Mouse (Mus musculus) forebrain, embryonic 13.5 days (tissue): Measurements from ENCODE around the gene Ift27. TPM values are rescaled to one million over a fixed set of nuclear protein-coding genes. Genes with fewer than 3 reads are reported as not detected.

Experiments
- ATAC-seq: fragments of 200-750 bp; cut with Nextera tagmentation; 2 replicates; pipeline ENCODE4 v1.8.0; 2017
- H3K27ac ChIP-seq: fragments of 300-500 bp; sonication (generic); 2 replicates; pipeline ENCODE4 v1.5.1; 2015; ENCODE audit warnings: inconsistent platforms, mild to moderate bottlenecking, moderate library complexity
- H3K27me3 ChIP-seq: fragments of 300-500 bp; sonication (generic); 2 replicates; pipeline ENCODE4 v1.6.1; 2015; ENCODE audit warnings: mild to moderate bottlenecking, inconsistent platforms
- H3K36me3 ChIP-seq: fragments of 300-500 bp; sonication (generic); 2 replicates; pipeline ENCODE4 v1.6.1; 2015; ENCODE audit warnings: mild to moderate bottlenecking, inconsistent platforms; ENCODE audit not compliant: poor library complexity, severe bottlenecking
- H3K4me1 ChIP-seq: fragments of 300-500 bp; sonication (generic); 2 replicates; pipeline ENCODE4 v1.6.1; 2015; ENCODE audit warnings: inconsistent platforms
- H3K4me2 ChIP-seq: fragments of 300-500 bp; sonication (generic); 2 replicates; pipeline ENCODE4 v1.6.1; 2015; ENCODE audit warnings: inconsistent platforms, mild to moderate bottlenecking, moderate library complexity
- H3K4me3 ChIP-seq: fragments of 300-500 bp; sonication (generic); 2 replicates; pipeline ENCODE4 v1.5.1; 2015; ENCODE audit warnings: mild to moderate bottlenecking, inconsistent platforms
- H3K9ac ChIP-seq: fragments of 300-500 bp; sonication (generic); 2 replicates; pipeline ENCODE4 v1.6.1; 2015; ENCODE audit warnings: mild to moderate bottlenecking, inconsistent platforms
- H3K9me3 ChIP-seq: fragments of 300-500 bp; sonication (generic); replicated peaks from 2 replicates; pipeline ENCODE4 v1.6.1; 2016; ENCODE audit warnings: inconsistent platforms
- WGBS: fragments of 180-500 bp; shearing (Covaris S2); methylation state at CpG from one replicate; pipeline ENCODE4 v1.1.7; 2015; 5-methylcytosine and 5-hydroxymethylcytosine counted together
- polyA plus RNA-seq: library from polyadenylated mRNA; unstranded; fragments of >200 nt; fragmentation: Nextera tagmentation; extraction: Ambion mirVana; gene quantifications from 2 replicates; pipeline ENCODE4 v1.2.1, GENCODE M21; 2015

The Ift27 gene
- polyA plus RNA-seq, 1 experiment from 2014 or later = 148 TPM

DNA sequence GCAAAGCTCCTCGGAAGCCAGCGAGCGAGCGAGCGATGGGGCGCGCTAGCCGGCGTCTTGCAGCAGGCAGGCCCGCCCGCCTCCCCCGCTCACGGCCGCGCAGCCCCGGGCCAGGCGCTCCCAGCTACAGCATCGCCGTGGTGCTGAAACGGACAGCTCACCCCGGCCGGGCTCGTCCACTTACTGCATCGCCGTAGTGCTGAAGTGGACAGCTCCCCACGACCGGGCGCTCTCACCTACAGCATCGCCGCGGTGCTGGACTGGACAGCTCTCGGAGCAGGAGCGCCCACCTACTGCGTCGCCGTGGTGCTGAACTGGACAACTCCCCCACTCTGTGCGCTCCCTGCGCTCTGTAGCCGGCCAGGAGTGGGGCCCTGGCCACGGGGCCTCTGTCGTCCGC is 54.2 kb downstream of the Ift27 start, which contains the start of gene Cacng2:
Gene Cacng2 (minus strand): TSS at position 325 of the 400 bp plus-strand sequence.
- WGBS = under 1% methylated on average over 30 of the region's 42 CpGs
- H3K9me3 ChIP-seq = no peaks in the 10 kb centered on the region
- peaks cover 17% of the 10 kb centered on the region for H3K4me1 ChIP-seq
- peak within 1 kb of the TSS; percentile 57 for H3K4me3 ChIP-seq
- peak within 1 kb of the TSS; percentile 72 for H3K4me2 ChIP-seq
- peak within 1 kb of the TSS; percentile 57 for H3K27ac ChIP-seq
- peak; percentile 89 for ATAC-seq
- no peaks in the 10 kb centered on the region for H3K36me3 ChIP-seq
- H3K9ac ChIP-seq = peak within 1 kb of the TSS; percentile 78
- H3K27me3 ChIP-seq = peaks cover 33% of the 10 kb centered on the region

DNA sequence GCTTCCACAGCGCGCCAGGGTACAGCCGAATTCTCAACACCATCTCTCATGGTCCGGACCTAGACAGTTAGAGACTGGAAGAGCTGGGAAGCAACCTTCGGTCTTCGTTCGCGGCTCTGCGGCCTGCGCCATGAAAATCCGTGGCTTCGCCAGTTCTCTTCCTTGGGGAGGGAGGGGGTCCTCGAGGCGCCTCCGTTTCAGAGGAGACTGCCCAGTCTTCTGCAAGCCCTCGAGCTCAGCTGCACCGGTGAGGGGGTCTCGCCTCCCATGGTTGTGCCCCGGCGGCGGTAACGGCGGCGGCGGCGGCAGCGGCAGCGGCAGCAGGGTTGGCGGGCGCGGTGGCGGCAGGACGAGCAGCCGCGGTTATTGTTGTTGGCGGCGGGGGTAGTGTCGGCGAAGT is 54.7 kb downstream of the Ift27 start:
- Histone ChIP-seq H3K9ac (peak overlapping the region; percentile 78), H3K9me3 (no peaks in the 10 kb centered on the region), H3K4me3 (peak overlapping the region; percentile 57), H3K4me1 (peaks cover 17% of the 10 kb centered on the region), H3K36me3 (no peaks in the 10 kb centered on the region), H3K27me3 (peaks cover 33% of the 10 kb centered on the region), H3K27ac (peak overlapping the region; percentile 57), H3K4me2 (peak overlapping the region; percentile 72)
- WGBS = 3% methylated on average over 37 of the region's 39 CpGs
- ATAC-seq = peak; percentile 59

DNA sequence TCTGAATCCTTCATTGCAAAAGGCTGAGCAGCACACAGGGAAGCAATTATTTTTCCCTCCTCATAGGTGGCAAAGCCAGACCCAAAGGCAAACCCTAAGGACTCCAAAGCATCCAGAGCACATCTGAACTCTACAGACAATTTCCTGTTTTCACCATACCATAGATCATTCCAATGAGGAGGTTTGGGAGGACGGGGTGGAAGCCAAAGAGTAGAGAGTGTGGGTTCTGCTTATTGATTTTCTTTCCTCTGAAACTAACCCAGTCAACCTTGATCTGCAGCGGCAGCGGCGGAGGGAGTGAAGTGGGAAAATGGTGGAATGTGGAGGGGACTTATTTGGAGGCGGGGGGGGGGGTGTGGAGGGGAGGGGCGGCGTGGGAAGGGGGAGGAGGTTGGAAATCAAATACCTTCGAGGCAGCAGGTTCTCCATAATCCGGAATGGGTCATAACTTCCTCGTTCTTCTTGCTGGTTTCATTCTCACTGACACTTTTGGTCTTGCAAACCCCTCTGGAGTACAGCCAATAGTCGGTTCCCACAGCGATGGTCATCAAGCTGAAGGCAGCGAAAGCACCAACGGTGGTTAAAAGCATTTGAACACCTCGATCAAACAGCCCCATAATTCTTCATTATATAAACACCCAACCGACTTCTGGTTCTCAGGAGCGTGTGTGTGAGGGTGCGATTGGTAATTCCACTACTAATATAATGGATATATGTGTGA is 55.5 kb downstream of the Ift27 start:
- peak overlapping the region; percentile 78; the same call in 1 of the 2 replicates for H3K9ac ChIP-seq
- H3K9me3 ChIP-seq = no peaks in the 10 kb centered on the region
- H3K27me3 ChIP-seq = peaks cover 33% of the 10 kb centered on the region
- peak overlapping the region; percentile 57 for H3K4me3 ChIP-seq
- peaks cover 17% of the 10 kb centered on the region for H3K4me1 ChIP-seq
- no peak overlapping the region for H3K27ac ChIP-seq
- peak overlapping the region; percentile 72 for H3K4me2 ChIP-seq
- ATAC-seq = no peak
- WGBS = 68% methylated on average over 16 of the region's 18 CpGs
- no peaks in the 10 kb centered on the region for H3K36me3 ChIP-seq

DNA sequence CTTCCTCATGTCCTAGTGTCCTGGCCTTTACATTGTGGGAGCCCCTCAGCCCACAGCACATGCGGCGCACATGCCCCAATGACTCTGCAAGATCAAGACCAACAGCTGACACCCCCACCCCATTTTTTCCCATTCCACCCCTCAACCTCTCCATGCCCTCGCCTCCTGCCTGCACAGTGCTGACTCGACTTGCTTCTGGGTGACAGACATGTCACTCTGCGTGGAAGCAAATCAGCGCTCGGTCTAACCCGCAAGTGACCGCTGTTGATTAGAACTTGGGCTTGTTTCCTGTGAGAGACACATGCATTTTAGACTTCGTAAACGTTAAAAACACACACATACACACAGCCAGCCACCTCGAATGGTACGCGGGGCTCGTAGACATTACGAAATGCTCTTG is 56.2 kb downstream of the Ift27 start:
- Histone ChIP-seq H3K27me3 (peaks cover 33% of the 10 kb centered on the region), H3K36me3 (no peaks in the 10 kb centered on the region), H3K4me1 (peaks cover 17% of the 10 kb centered on the region), H3K9ac (0 out of 2 replicates have a peak overlapping the region, but pooled peaks have one; percentile 12), H3K27ac (peak overlapping the region; percentile 19; the same call in 1 of the 2 replicates), H3K4me2 (peak overlapping the region; percentile 72), H3K4me3 (peak overlapping the region; percentile 57), H3K9me3 (no peaks in the 10 kb centered on the region)
- WGBS = 84% methylated on average over 16 of the region's 16 CpGs
- ATAC-seq = no peak

DNA sequence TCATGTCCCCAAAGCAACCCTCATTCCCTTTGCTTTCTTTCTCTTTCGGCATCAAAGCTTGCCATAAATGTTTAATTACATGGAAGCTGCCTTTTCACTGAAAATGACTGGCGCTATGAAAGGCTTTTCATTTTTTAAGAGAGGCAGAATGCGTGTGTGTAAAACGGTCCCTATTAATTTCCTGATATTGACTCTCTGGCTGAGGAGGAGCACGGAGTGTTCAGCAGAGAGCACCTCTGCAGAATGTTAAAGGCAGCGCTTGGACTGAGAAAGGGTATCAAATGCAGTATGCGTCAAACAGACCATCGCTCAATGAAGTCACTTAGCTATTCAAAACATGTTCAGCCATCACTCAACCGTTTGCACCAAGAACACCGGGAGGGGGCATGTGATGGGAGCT is 57.0 kb downstream of the Ift27 start:
- Histone ChIP-seq H3K4me1 (peaks cover 17% of the 10 kb centered on the region), H3K4me3 (peak overlapping the region; percentile 57), H3K36me3 (no peaks in the 10 kb centered on the region), H3K9ac (no peak overlapping the region; the same call in 1 of the 2 replicates), H3K9me3 (no peaks in the 10 kb centered on the region), H3K27ac (peak overlapping the region; percentile 19; the same call in 1 of the 2 replicates), H3K27me3 (peaks cover 28% of the 10 kb centered on the region), H3K4me2 (peak overlapping the region; percentile 72)
- 47% methylated on average over 10 of the region's 10 CpGs for WGBS
- ATAC-seq = no peak

DNA sequence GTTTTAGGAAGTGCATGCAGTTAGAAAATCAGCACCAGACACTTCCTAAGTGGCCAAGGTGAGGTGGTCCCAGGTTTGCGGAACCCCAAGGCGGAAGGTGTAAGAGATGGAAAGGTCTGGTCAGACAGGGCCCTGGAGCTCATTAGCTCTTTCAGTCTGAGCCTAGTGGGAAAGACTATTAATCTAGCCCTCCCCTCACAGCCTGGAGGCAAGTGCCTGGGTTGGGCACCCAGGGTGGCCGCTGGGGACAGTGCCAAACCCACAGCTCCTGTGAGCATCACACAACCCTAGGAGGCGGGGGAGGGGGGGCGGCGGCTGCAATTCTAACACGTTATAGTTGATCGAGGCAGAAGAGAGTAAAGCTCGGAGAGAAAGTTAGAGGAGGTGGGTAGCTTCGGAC is 57.7 kb downstream of the Ift27 start:
- no peak for ATAC-seq
- 64% methylated on average over 10 of the region's 10 CpGs for WGBS
- Histone ChIP-seq H3K9ac (no peak overlapping the region), H3K4me3 (peak overlapping the region; percentile 57), H3K4me2 (peak overlapping the region; percentile 72), H3K27me3 (peaks cover 21% of the 10 kb centered on the region), H3K9me3 (no peaks in the 10 kb centered on the region), H3K36me3 (no peaks in the 10 kb centered on the region), H3K4me1 (peaks cover 17% of the 10 kb centered on the region), H3K27ac (no peak overlapping the region)

Other genes starting within 250 kb of the Ift27 start
- 234 and 249 TPM in 2 replicates for gene Txn2, start 245.1 kb downstream of the Ift27 start, polyA plus RNA-seq
- gene Foxred2, start 217.4 kb downstream of the Ift27 start, polyA plus RNA-seq = 6.9 and 8.5 TPM in 2 replicates
- gene Eif3d, start 203.3 kb downstream of the Ift27 start, polyA plus RNA-seq = 200 and 207 TPM in 2 replicates
- gene Cacng2, start 54.1 kb downstream of the Ift27 start, polyA plus RNA-seq = 3.5 and 4.4 TPM in 2 replicates
- gene Pvalb, start 32.3 kb upstream of the Ift27 start, polyA plus RNA-seq = not detected in 2 replicates
- gene Ncf4, start 70.7 kb upstream of the Ift27 start, polyA plus RNA-seq = 0.68 and 1.0 TPM in 2 replicates
- 0.10 TPM in 1 of 2 replicates, not detected in the other for gene Csf2rb2, start 131.6 kb upstream of the Ift27 start, polyA plus RNA-seq
- 0.40 and 0.43 TPM in 2 replicates for gene Csf2rb, start 151.6 kb upstream of the Ift27 start, polyA plus RNA-seq
- gene Tex33, start 221.8 kb upstream of the Ift27 start, polyA plus RNA-seq = not detected in 2 replicates
- gene Tst, start 231.8 kb upstream of the Ift27 start, polyA plus RNA-seq = 12.0 and 15.9 TPM in 2 replicates
- gene Mpst, start 232.3 kb upstream of the Ift27 start, polyA plus RNA-seq = 2.3 and 3.0 TPM in 2 replicates